8 mouse cellular contexts compared by ENCODE assay signal in the genomic region with DNA sequence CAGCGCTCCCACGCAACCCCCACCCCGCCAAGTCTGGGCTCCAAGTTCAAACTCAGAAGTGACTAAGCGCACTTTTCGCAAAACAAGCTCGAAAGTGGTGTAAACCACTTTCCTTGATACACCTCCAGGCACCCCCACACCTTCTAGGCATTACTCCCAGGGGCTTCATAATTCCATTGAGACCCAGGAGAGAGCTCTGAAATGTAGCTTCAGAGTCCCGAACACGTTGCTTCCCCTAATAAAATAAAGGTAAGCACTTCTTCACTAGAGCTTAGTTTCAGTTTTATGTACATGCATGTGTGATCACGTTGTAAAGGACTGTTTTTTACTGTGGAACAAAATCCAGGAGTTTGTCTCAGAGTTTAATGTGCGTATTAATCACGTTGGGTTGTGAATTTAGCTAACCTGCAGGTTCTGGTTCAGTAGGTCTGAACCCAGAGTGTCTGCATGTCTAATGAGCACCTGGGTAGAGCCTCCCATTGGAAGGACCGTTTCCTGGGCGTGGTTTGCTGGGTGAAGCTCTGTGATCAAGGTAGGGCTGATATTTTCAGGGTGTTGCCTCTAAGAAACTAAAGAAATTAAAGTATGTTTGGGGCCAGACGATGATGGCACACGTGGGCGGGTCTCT. TPM values are rescaled to one million over a fixed set of nuclear protein-coding genes. Genes with fewer than 3 reads are reported as not detected.
DNase-seq lines count a peak whose midpoint lies in the region; TF ChIP-seq lines count a peak whose summit lies in the region.

No protein-coding gene starts in this region.

- DNase-seq in adrenal gland, postnatal 10 days: peak; percentile 60
- peak in 1 of 2 experiments; percentile 71 for DNase-seq in heart, adult 2 months
- DNase-seq in kidney, adult 8-10 months: peak; percentile 84 to 87
- DNase-seq in lung, postnatal 10 days: peak; percentile 66
- peak; percentile 27 to 75 for DNase-seq in spleen, postnatal 10 days (ENCODE audit: low spot score in 2 of 2)
- no peak for DNase-seq in right cerebral cortex, postnatal 36 days (ENCODE audit: low spot score in 2 of 2)
- DNase-seq in frontal cortex, postnatal 36 days (ENCODE audit: low spot score in 2 of 2): no peak

- WGBS in heart, adult 2 months: 13% methylated on average over 16 of the region's 16 CpGs

- peak overlapping the region; percentile 65 for H3K4me3 ChIP-seq in C2C12 (ENCODE audit: insufficient read depth, poor library complexity, severe bottlenecking)
- H3K4me3 ChIP-seq in heart, adult 2 months: peak overlapping the region; percentile 98

- H3K79me2 ChIP-seq in C2C12 (ENCODE audit: control insufficient read depth, insufficient read depth): peaks cover 43% of the 10 kb centered on the region
- H3K79me2 ChIP-seq in heart, adult 2 months (replicated peaks; ENCODE audit: control insufficient read depth, insufficient read depth, low read length): 0 out of 2 replicates have a peak, but pooled peaks cover 4% of the 10 kb centered on the region

- peak overlapping the region; percentile 97 for H3K9ac ChIP-seq in heart, adult 2 months (ENCODE audit: low read depth, low read length)

- H3K27me3 ChIP-seq in C2C12 (ENCODE audit: control insufficient read depth, insufficient read depth, insufficient read length): no peaks in the 10 kb centered on the region
- no peaks in the 10 kb centered on the region for H3K27me3 ChIP-seq in heart, adult 2 months (ENCODE audit: control insufficient read depth, insufficient read depth, low read length)

- intact Hi-C loops in heart, adult 2 months (cut with DNase I): loop anchor here (2.0 kb wide), 1 partner anchor 25 kb away; no protein-coding TSS in a partner anchor

- H3K27ac ChIP-seq in heart, adult 2 months: peak overlapping the region; percentile 97

- TF ChIP-seq EP300 in heart, adult 2 months (IDR thresholded peaks at IDR 0.05; ENCODE audit: insufficient read depth, low read depth, low read length): no peak

- peak; percentile 12; the same call in 1 of the 2 replicates for TF ChIP-seq POLR2A in heart, adult 2 months (IDR thresholded peaks at IDR 0.05; ENCODE audit: insufficient read depth, low read depth, low read length)

- H3K79me3 ChIP-seq in C2C12 (ENCODE audit: low read depth): peaks cover 33% of the 10 kb centered on the region

- no peak for TF ChIP-seq CTCF in C2C12 (IDR thresholded peaks at IDR 0.05; ENCODE audit: control insufficient read depth, insufficient read depth, insufficient read length)
- no peak for TF ChIP-seq CTCF in heart, adult 2 months (IDR thresholded peaks at IDR 0.05)

- peak overlapping the region; percentile 46 for H3ac ChIP-seq in C2C12 (ENCODE audit: control insufficient read depth, insufficient read length, low read depth)

- H3K36me3 ChIP-seq in C2C12 (ENCODE audit: control insufficient read depth, insufficient read depth): no peaks in the 10 kb centered on the region
- no peaks in the 10 kb centered on the region for H3K36me3 ChIP-seq in heart, adult 2 months (ENCODE audit: control insufficient read depth, insufficient read depth, low read length)

- peaks cover 12% of the 10 kb centered on the region for H3K4me1 ChIP-seq in heart, adult 2 months (ENCODE audit: control insufficient read depth, insufficient read depth, low read length)

TF ChIP-seq in C2C12, 6 proteins besides CTCF, POLR2A, EP300 and RAD21:
- TF ChIP-seq MYOD1 (IDR thresholded peaks at IDR 0.05; ENCODE audit: control insufficient read depth, insufficient read length, low read depth) (no peak), FOSL1 (IDR thresholded peaks at IDR 0.05; ENCODE audit: insufficient read depth, low read length, poor library complexity, severe bottlenecking) (no peak)

RNA-seq across cellular contexts. Expression of gene Tgfbr2, which starts 0.4 kb away (rescaled TPM):
- polyA plus RNA-seq in C2C12 (2012; fragmentation: generic; extraction: Trizol): 15.3 TPM
- total RNA-seq in adrenal gland, postnatal 10 days (2021): 10 to 100 TPM; 65.0 to 70.8 TPM
- total RNA-seq in heart, adult 2 months (2021): 10 to 100 TPM; 32.5 to 36.3 TPM
- polyA plus RNA-seq in heart, adult 2 months (2012; rRNA removed): 23.8 and 32.7 TPM in 2 replicates

Comparison
In these comparisons a context has a peak if more than half of its experiments do, and no peak if none do; other contexts are left out.
1. DNase-seq: peak in adrenal gland, postnatal 10 days (single experiment), kidney, adult 8-10 months (2 of 2), lung, postnatal 10 days (single experiment) and spleen, postnatal 10 days (2 of 2); none in right cerebral cortex, postnatal 36 days (0 of 2) and frontal cortex, postnatal 36 days (0 of 2).